Mouse (Mus musculus): ENCODE results near the gene Plxdc1.

DNA sequence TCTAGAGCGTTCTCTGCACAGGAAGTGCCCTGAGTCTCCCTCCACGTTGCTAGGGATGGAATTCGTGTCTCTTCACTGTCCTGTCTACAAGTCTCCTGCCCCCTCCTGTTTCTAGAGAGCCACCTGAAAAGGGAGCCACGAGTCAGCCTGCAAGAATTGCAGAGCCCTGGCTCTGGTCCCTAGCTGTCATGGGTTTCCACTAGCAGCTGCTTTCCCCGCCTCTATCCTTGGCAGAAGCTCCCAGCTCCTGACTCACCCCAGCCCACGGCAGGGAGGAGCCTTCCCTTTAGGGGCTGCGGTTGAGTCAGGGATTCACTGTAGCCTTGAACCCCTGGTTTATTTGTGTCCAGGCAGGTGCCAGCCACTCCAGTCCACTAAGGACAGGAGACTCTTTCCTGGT, 15.0 kb downstream of the Plxdc1 start:
- TF ChIP-seq CTCF (conservative IDR thresholded peaks at IDR 0.05; ENCODE audit: low read length) (no peak), POU5F1 (IDR thresholded peaks at IDR 0.05; ENCODE audit: borderline replicate concordance, low read length) (no peak)

Data from E14TG2a.4 (cell line).